Mouse (Mus musculus): Measurements from ENCODE around the gene Znrd1. TPM values are rescaled to one million over a fixed set of nuclear protein-coding genes. Genes with fewer than 3 reads are reported as not detected.

The Znrd1 gene
- total RNA-seq, 2 experiments from 2014 or later, result 28.4 to 31.8 TPM

DNA sequence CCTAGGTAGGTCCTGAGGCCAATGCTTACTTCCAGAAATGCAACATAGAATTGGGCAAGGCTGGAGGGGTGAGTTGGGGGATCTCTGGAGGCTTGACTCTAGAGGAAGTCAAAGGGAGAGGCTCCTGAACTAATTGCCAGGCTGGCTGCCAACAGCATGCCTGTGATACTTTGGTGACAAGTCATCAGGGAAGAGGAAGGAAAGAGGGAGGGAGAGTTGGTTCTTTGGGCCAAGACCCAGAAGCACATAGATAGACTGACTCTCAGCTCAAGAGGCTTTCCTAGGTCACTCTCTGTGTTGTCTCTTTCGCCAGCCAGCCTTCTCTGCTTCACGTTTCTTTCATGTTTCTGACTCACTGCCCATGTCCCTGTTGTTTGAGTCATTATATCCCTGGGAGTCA is 26.6 kb downstream of the Znrd1 start:
- no peak for DNase-seq (ENCODE audit: low spot score in 2 of 2)
- intact Hi-C loops (cut with DNase I), result no loop called here

DNA sequence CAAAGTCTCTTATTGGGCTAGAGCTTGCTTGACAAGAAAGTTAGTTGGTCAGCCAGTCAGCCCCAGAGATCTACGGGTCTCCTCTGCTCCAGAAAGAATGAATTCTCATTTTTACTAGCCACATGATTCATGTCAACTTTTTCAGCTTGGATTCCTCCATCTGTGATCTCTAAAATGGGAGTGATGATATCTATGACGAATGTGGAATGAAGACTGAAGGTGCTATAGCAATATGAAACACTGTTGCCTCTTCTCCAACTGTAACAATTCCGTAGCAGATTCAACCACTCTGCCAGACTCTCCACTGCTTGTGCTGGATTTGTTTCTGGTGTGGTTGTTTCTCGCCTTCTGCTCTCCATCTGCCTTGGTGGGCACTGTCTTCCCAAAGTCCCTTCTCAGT is 27.2 kb downstream of the Znrd1 start:
- DNase-seq (ENCODE audit: low spot score in 2 of 2), result no peak
- intact Hi-C loops (cut with DNase I), result no loop called here

DNA sequence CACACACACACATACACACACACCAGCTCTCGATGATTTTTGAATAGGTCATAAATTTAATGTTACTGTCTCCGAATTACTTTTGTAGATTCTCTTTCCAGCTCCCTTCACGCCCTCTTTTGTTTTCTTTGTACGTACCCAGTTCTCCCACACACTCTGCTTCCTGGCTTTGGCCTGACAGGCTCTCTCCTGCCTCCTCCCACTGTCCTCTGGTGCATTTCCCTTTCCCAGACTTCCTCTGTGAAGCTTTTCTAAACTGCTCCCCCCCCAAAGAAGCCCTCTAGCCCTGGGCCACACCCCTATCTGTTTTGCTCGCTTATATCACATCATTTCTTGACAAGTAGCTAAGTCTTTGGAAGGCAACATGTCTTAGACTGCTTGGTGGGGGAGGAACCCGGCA is 28.1 kb downstream of the Znrd1 start:
- no peak for DNase-seq (ENCODE audit: low spot score in 2 of 2)
- intact Hi-C loops (cut with DNase I), result no loop called here

DNA sequence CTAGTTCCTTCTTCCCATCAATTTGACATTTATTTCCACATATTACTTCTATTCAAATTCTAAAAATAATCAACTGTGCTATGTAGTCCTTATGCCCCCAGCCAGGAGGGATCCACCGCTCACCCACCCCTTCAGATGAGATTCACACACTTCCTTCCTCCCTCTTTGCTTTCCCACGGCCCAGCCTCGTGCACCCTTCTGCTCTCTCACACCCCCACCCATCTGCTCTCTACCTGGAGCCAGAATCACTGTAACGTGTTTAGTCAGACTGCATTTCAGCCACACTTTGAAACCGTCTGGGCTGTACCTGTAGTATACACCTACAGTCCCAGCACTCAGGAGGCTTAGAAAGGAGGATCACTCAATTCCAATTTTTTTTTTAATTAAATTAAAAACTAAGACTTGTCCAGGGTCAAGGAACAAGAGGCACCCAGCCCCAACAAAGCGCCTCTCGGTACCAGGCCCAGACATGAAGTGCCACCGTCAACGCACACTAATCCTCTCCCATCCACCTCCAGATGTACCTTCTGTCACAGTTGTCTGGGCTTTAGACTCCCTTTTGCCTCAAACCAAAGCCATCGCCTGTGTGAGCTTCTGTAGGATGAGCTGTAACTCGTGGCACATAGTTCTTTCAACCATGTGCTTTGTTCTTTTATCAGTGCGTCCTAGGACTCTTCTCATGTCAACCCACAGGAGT is 29.0 kb downstream of the Znrd1 start:
- intact Hi-C loops (cut with DNase I), result no loop called here
- no peak for DNase-seq (ENCODE audit: low spot score in 2 of 2)

DNA sequence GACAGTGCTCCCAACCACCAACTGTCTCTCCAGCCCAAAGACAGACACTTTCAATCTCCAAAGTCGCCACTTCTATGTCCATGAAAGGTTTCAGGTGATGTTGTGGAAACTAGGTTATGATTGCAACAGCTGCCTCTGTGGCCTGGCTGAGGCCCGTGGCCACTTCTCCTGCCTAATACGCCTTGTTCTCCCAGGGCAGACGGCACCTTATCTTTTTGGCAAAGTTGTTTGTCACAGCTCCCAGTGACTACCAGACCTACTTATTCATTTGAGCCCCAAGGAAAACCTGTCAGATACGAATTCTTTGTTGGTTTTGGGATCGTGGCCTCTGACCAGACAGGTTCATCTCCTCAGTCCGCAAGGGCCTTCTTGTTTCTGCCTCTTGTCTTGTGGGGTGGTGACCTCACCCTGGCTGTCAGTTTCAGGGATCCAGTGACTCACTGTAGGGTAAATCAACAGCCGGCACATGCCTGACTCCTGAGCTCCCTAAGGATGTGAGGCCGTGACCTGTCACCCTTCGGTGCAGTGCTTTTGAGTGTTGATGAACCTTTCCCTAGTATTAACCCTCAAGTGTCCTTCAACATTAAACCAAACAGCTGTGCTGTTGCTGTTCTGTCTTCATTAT is 30.8 kb downstream of the Znrd1 start:
- no peak for DNase-seq (ENCODE audit: low spot score in 2 of 2)
- intact Hi-C loops (cut with DNase I), result no loop called here

DNA sequence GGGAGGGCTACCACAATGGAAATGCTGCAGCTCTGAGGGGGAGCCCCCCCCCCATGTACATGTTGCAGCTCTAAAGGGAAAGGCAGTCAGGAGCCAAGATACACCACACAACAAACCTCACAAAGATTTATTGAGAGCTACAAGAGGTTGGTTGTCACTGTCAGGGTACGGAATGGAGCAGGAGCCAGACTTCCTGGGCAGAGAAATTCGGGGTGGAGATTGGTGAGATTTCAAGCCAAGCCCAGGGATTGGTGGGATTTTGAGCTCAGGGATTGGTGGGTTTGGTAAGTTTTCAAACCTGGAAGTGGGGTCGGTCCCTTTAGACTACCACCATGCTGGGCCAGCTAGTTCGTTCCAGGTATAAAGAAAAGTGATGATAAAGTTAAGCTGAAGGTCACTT is 34.9 kb downstream of the Znrd1 start:
- intact Hi-C loops (cut with DNase I), result no loop called here
- DNase-seq (ENCODE audit: low spot score in 2 of 2), result no peak

DNA sequence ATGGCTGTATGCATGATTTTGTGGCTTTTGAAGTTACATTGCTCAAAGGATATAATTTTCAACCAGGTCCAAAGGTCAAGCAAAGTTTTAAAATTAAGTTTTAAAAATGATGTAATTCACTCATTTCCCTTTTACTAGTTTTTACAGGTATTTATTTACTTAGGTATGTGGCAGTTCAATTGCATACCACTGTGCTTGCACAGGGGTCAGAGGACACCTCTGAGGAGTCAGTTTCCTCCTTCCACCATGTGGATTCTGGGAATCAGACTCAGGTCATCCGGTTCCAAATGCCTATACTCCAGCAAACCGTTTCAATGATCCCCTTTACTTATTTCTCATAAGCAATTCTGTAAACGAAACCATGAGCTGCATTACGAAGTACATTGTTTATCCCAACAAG is 35.6 kb downstream of the Znrd1 start:
- intact Hi-C loops (cut with DNase I), result no loop called here
- DNase-seq (ENCODE audit: low spot score in 2 of 2), result no peak

DNA sequence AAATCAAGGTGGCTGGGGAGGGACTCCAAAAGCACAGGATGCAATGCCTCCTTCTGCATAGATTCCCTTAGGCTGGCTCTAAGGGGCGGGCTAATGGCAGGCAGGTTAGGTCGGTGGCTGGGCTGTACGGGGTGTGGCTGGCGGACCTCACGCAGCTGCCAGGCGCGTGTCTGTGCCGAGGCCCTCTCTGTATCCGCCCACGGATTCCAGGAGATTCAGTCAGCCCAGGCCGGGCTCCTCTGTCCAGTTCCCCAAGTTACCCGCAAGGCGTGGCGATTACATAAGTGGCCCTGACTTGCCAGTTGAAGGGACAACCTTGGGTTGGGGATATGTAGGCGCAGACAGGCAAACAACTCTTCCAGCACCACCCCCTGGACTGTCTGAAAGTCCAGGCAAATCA is 38.1 kb downstream of the Znrd1 start:
- intact Hi-C loops (cut with DNase I), result no loop called here
- DNase-seq (ENCODE audit: low spot score in 2 of 2), result no peak

DNA sequence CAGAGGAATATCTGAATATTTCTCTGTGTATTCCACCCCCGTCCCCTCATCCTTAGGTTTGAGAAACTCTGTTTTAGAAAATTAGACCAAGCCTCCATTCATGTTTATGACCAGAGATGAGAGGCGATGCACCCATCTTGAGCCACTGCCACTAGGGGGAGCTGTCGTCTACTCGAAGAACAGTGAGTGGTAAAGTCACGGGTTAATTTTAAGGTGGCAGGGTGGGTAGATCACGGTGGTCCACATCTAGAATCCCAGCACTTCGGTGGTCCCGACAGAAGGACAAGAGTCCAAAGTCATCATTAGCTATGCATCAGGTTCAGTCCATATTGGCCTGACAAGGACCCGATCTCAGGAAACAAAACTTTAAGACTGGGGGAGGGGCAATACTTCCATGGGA is 43.3 kb downstream of the Znrd1 start:
- DNase-seq (ENCODE audit: low spot score in 2 of 2), result peak; percentile 51 to 63
- intact Hi-C loops (cut with DNase I), result loop anchor here (2.0 kb wide), 1 partner anchor 134 kb away; no protein-coding TSS in a partner anchor

DNA sequence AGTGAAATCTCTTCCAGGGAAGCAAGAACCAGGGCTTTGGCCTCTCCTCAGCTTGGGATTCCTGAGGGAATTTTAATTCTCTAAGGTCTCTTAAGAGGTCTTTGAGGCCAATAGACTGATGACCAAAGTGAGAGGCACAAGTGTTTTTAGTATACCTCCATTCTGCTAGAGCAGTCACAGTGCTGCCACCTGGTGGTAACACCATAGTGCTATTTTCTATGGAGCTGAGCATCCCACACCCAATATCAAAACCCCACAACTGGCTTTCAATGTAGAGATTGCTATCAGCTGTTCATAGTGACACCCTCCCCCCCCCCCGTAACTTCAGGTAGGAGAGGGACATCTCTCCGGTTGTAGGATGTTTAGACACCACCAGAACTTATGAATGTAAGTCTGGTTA is 44.3 kb downstream of the Znrd1 start:
- intact Hi-C loops (cut with DNase I), result loop anchor here (2.0 kb wide), 1 partner anchor 135 kb away; no protein-coding TSS in a partner anchor
- DNase-seq (ENCODE audit: low spot score in 2 of 2), result peak; percentile 69 to 83

DNA sequence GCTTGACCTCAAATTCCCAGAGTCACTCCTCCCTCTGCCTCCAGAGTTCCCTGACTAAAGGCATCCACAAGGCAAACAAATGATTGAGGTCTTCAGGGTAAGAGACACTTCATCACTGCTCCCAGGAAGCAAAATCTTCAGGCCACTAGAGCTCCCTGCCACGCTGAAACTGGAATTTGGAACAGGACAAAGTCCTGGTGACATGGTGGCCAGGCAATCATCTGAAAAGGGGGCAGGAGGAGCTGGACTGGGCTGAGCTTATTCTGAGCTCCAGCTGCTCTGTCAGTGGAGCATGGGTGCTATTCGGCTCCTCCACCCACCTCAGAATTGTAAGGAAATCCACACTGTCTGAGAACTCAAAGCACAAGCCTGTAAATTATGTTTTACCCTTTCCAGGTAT is 46.3 kb downstream of the Znrd1 start:
- intact Hi-C loops (cut with DNase I), result no loop called here
- DNase-seq (ENCODE audit: low spot score in 2 of 2), result no peak

DNA sequence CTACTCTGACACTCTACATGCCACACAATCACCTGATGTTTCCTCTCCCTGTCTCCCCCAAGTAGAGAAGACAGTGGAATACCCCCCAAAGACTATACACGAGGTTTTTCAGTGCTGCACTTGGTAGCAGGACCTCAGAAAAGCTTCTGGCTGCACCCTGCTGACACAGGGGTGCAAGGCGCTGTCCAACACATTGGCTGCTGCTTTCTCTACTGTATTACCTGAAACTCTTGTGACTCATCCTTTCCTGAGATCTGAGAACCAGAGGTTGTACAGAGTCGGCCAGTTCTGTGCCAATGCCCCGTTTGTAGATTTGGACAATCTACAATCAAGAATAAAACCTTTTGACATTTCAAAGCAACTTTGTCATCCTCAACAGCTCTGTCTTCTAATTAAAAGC is 48.6 kb downstream of the Znrd1 start:
- DNase-seq (ENCODE audit: low spot score in 2 of 2), result no peak
- intact Hi-C loops (cut with DNase I), result no loop called here

DNA sequence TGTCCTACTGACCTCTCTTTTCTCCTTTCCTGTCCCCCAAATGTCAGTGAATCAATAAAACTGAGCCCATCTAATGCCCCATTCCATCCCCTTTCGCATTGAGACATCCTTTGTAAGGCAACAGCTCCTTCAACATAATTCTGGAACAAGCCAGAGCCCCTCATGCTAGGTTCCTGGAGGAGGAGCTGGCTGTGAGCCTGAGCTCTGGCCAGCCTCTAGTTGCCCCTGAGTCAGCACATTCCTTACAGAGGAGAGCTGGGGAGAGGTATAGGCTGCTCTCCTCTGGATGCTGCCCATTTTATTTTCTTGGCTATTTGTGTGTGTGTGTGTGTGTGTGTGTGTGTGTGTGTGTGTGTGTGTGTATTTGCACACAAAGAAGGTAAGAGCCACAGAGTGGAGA is 50.1 kb downstream of the Znrd1 start:
- DNase-seq (ENCODE audit: low spot score in 2 of 2), result no peak
- intact Hi-C loops (cut with DNase I), result no loop called here

Other genes starting within 250 kb of the Znrd1 start
- not detected for gene H2-M10.5, start 185.6 kb downstream of the Znrd1 start, total RNA-seq (2021)
- not detected for gene H2-M10.6, start 146.4 kb downstream of the Znrd1 start, total RNA-seq (2021)
- gene Trim26, start 121.4 kb downstream of the Znrd1 start, total RNA-seq (2021), result 10 to 100 TPM; 20.8 to 25.0 TPM
- gene Trim15, start 91.3 kb downstream of the Znrd1 start, total RNA-seq (2021), result not detected
- gene Trim10, start 89.0 kb downstream of the Znrd1 start, total RNA-seq (2021), result under 1 TPM in 1 of 2 experiments, not detected in 1; 0.15 TPM
- gene Trim40, start 68.4 kb downstream of the Znrd1 start, total RNA-seq (2021), result not detected
- gene Trim31, start 60.4 kb downstream of the Znrd1 start, total RNA-seq (2021), result not detected
- 1 to 10 TPM; 2.1 to 3.5 TPM for gene Rnf39, start 15.6 kb downstream of the Znrd1 start, total RNA-seq (2021)
- gene Ppp1r11, start 6.8 kb downstream of the Znrd1 start, total RNA-seq (2021), result 100 to 1,000 TPM; 108 to 109 TPM
- gene Znrd1as, start within 50 bp of the Znrd1 start, total RNA-seq (2021), result 1 to 10 TPM; 4.3 to 4.6 TPM
- not detected for gene 2410137M14Rik, start 22.7 kb upstream of the Znrd1 start, total RNA-seq (2021)
- gene H2-M5, start 31.0 kb upstream of the Znrd1 start, total RNA-seq (2021), result 1 to 10 TPM; 1.9 to 2.7 TPM
- gene Zfp57, start 42.6 kb upstream of the Znrd1 start, total RNA-seq (2021), result 10 to 100 TPM; 25.9 to 27.9 TPM
- 10 to 100 TPM; 23.9 to 46.1 TPM for gene Mog, start 64.8 kb upstream of the Znrd1 start, total RNA-seq (2021)
- 100 to 1,000 TPM; 629 to 637 TPM for gene Gabbr1, start 87.4 kb upstream of the Znrd1 start, total RNA-seq (2021)
- under 1 TPM in 1 of 2 experiments, not detected in 1; 0.13 TPM for gene Olfr90, start 129.9 kb upstream of the Znrd1 start, total RNA-seq (2021)
- not detected for gene Olfr91, start 139.7 kb upstream of the Znrd1 start, total RNA-seq (2021)
- gene Olfr92, start 161.5 kb upstream of the Znrd1 start, total RNA-seq (2021), result not detected
- not detected for gene Olfr93, start 202.9 kb upstream of the Znrd1 start, total RNA-seq (2021)
- not detected for gene Ubd, start 235.3 kb upstream of the Znrd1 start, total RNA-seq (2021)
- gene Olfr94, start 242.4 kb upstream of the Znrd1 start, total RNA-seq (2021), result not detected

Data from left cerebral cortex, postnatal 14 days (tissue).